Mouse (Mus musculus): ENCODE data around the gene Krt6b.
"Not testable (repeated sequence)": the region's sequence is repeated elsewhere in the genome, so short reads cannot be mapped to it uniquely, and the experiment has no call there.

The Krt6b gene

DNA sequence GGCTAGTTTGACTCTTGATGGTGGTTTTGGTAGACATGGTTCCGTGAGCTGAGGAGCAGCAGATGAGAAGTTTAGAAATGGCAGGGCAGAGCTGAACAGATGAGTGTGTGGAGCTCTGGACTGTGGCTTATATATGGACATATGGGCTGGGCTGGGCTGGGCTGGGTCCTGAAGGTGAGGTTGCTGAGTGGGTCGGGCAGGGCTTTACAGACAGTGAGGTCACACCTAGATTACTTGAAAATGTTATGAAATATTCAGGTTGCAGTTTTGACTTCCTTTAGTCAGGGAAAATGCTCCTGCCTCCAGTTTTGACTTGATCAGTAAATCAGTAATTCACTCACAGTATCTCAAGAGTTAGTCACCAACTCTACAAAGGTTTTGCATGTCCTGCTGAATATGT, at the start of gene Krt6b:
Gene Krt6b (minus strand): TSS at position 101 of the 400 bp plus-strand sequence.
- no peak for DNase-seq (ENCODE audit: low read depth)

GRCm38 (mm10) chr15:101724686-101725085, 44.6 kb upstream of the Krt6b start:
- DNase-seq (ENCODE audit: low read depth): no peak

DNA sequence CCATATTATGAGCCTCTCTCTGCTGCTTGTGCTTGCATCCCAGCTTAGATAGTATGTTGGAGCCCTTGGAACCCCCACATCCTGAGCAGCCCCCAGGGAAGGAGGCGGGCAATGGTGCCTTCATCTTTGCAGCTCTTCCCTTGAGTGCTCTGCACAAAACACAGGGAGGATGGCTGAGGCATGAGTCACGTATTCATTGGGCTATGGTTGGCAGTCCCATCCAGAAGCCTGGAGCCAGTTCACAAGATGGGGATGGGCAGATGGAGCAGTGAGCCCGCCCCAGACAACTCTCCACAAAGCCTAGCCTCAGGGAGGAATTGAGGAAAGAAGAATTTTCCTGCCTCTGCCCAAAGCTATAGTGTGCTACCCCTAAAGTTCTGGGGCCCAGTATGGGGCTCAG, 35.7 kb upstream of the Krt6b start:
- DNase-seq (ENCODE audit: low read depth): no peak

GRCm38 (mm10) chr15:101714356-101714755, 34.3 kb upstream of the Krt6b start:
- DNase-seq (ENCODE audit: low read depth): no peak

GRCm38 (mm10) chr15:101713731-101714130, 33.6 kb upstream of the Krt6b start:
- DNase-seq (ENCODE audit: low read depth): no peak

- no peak for DNase-seq (ENCODE audit: low read depth)
Measured at GRCm38 (mm10) chr15:101712720-101713119, 32.6 kb upstream of the Krt6b start, which contains the start of gene Krt5. TSS of gene Krt5 (minus strand) at chr15:101712898.

DNA sequence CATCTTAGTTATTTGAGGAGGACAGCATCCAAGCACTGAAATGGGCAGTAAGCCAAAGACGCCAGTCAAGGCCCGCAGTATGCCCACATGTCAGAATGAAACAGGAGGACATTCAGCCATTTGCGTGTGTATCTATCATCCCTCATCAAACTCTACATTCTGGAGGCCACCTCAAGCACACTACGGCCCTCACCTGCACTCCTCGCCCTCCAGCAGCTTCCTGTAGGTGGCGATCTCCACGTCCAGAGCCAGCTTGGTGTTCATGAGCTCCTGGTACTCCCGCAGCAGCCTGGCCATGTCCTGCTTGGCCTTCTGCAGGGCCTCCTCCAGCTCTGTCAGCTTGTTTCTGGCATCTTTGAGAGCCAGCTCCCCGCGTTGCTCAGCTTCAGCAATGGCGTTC, 28.6 kb upstream of the Krt6b start:
- DNase-seq (ENCODE audit: low read depth): no peak

DNA sequence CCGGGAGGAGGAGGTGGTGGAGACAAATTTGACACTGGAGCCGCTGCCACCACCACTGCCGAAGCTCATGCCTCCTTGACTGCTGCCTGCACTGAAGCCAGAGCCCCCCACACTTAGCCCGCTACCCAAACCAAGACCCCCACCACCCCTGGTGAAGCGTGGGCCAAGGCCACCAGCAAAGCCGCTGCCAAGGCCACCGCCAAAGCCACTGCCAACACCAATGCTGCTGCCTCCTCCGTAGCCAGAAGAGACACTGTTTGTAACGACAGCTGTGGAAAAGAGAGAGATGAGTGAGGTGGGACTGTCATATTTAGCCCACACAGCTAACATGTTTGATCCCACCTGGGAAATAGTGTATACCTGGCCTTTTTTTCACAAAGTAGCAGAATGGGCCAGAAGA, 27.4 kb upstream of the Krt6b start:
- no peak for DNase-seq (ENCODE audit: low read depth)

- peak; percentile 4 for DNase-seq (ENCODE audit: low read depth)
Measured at GRCm38 (mm10) chr15:101704066-101704465, 24.0 kb upstream of the Krt6b start.

DNA sequence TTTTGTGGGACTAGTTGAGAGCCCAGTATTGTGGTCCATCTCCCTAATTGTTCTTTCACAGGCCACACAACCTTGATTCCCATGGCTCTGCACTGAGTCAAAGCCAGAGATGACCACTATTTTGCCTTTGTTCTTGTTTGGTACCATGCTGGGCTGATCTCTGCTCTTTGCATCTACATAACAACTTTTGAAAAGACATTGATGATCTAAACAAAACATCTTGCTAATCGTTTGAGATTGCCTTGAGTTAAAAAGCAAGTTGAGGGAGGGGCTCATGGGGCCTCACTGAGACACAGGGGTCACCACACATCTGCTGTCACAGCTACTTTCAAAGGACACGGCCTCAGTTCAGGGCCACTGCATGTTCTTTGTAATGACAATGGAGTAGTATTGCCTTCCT, 22.3 kb upstream of the Krt6b start:
- no peak for DNase-seq (ENCODE audit: low read depth)

DNA sequence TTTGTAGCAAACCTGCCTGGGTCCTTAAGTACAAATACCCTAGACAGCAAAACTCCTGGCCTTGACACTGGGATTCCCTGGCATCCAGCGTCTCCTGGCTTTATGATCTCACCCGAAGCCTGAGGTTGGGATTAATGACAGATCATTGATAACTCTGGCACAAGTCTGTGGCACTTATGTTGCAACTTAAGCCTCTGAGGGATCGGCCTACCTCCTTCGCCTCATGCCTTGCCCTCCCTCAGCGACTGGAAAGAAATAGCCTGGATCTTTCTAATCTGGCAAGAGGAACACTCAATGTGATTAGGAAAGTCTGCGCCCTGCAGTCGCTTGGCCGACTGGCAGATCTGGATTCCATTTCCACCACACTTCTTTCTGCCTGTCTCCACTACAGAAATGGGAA, 19.8 kb upstream of the Krt6b start:
- DNase-seq (ENCODE audit: low read depth): no peak

DNA sequence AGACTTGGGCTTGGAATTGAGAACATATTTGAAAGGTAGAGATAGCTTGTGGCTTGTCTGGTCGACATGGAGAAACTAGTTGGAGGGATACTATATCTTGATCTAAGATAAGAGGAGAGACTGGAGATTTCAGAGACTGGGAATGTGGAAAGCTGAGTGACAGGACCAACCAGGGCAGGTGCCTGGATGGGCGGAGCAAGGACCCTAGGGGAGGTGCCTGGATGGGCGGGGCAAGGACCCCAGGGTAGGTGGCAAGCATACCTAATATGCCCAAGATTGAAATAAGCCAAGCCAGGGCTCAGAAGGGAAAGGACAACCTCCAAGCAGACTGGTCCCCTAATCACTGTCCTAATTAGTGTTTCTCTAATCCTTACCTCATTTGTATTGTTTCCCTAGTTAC, 19.1 kb upstream of the Krt6b start:
- DNase-seq (ENCODE audit: low read depth): no peak

DNA sequence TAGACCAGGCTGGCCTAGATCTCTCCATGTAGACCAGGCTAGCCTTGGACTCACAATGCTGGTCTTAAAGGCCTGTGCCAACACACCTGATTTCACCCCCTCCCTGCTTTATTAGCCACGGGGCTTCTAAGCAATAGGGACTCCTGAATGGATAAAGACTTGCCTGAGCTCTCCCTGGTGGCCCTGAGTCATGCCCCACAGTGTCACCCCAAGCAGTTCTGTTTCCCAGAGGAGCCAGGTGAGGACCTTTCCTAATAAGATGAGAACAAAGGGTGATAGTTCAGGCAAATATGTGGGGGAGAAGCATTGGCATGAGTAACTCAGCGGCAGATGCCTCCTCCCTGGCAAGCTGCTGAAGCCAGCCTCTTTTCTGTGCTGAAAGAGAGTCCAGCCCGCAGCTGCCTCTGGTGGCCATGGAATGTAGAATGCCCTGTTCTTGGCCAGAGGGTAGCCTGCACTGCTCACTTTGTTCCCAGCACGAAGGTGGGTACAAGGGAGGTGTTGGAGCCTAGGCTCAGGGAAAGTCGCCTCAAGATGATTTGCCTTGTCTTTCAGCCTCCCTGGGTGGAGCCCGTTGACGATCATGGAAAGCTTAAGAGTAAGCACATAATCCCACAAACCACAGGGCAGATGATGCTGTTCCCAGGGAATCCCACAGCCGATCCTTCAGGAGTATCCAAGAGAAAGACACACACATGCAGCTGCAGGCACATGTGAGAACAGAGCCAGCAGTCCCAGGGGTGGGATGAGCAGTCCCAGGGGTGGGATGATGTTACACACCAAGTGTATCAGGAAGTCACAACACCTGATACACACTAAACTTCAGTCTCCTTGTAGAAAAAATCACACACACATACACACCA, 17.5 kb upstream of the Krt6b start:
- DNase-seq (ENCODE audit: low read depth): no peak

- no peak for DNase-seq (ENCODE audit: low read depth)
Measured at GRCm38 (mm10) chr15:101694207-101694606, 14.1 kb upstream of the Krt6b start, which contains the start of gene Krt6a. TSS of gene Krt6a (minus strand) at chr15:101694307.

DNA sequence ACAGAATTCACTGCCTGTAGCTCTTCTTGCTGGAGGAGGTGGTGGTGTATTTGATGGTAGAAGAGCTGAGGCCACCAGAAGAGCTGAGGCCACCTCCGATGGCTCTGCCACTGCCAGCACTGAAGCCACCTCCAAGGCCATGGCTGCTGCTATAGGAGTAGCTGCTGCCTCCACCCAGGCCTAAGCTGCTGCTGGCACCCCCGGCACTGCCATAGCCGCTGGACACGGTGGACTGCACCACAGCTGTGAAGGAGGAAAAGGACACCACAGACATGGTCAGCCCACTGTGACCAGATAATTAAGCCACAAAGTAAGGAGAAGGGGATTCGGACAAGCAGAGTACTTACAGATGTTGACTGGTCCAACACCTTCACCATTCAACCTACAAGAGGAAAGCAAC, 10.4 kb upstream of the Krt6b start:
- not testable (repeated sequence) for DNase-seq (ENCODE audit: low read depth)

- DNase-seq (ENCODE audit: low read depth): no peak
Measured at GRCm38 (mm10) chr15:101688161-101688560, 8.1 kb upstream of the Krt6b start.

- DNase-seq (ENCODE audit: low read depth): peak; percentile 1
Measured at GRCm38 (mm10) chr15:101675978-101676377, 4.1 kb downstream of the Krt6b start.

- DNase-seq (ENCODE audit: low read depth): no peak
Measured at GRCm38 (mm10) chr15:101652736-101653265, 27.3 kb downstream of the Krt6b start.

DNA sequence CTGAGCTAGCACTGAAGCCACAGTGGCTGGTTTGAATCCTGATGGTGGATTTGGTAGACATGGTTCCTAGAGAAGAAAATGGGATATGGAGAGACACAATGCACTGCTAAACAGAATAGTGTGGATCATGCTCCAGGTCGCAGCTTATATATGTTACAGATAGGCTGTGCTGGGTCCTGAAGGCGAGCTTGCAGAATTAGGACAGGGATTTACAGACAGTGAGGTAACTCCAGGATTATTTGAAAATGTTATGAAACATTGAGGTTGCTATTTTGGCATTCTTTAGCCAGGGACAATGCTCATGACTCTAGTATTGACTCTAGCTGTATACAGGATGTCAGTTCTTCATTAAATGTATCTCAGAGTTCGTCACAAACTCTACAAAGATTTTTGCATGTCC, 32.8 kb downstream of the Krt6b start, which contains the start of gene Gm5478:
Gene Gm5478 (minus strand): TSS at position 101 of the 400 bp plus-strand sequence.
- no peak for DNase-seq (ENCODE audit: low read depth)

DNA sequence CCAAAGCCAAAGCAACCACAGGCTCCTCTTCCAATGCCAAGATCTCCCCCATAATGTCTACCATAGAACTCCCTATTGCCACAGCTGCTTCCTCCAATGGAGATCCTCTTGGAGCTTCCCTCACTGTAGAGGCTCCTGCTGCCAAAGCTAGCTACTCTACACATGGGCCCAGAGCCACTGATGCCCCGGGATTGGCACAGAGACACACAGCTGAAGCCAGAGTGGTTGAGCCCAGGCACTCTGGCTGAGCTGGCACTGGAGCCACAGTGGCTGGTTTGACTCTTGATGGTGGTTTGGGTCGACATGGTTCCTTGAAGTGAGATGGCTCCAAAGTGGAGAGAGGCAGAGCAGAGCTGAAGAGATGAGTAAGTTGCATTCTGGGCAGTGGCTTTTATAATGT, 52.2 kb downstream of the Krt6b start, which contains the start of gene Gm5414:
Gene Gm5414 (minus strand): TSS at position 305 of the 400 bp plus-strand sequence.
- no peak for DNase-seq (ENCODE audit: low read depth)
